10 mouse cellular contexts compared by ENCODE assay signal in genomic region chr2:115854828-115855311, GRCm38 (mm10).
DNase-seq lines count a peak whose midpoint lies in the region; ATAC-seq and TF ChIP-seq lines count a peak whose summit lies in the region.
"Had no signal": no experiment of that assay in that cellular context is flagged by ENCODE, and none has a peak within 500 bp of the region (broad histone marks: within the 10 kb centered on the region; RNA-seq: fewer than 3 reads in every experiment).

No protein-coding gene starts in this region.

- no peaks in the 10 kb centered on the region for H3K9me3 ChIP-seq in heart, embryonic 10.5 days
- no peaks in the 10 kb centered on the region for H3K9me3 ChIP-seq in hindbrain, postnatal 0 days (ENCODE audit: low read length)
- no peaks in the 10 kb centered on the region for H3K9me3 ChIP-seq in midbrain, embryonic 14.5 days (ENCODE audit: control insufficient read depth, low read length)
- H3K9me3 ChIP-seq: liver, embryonic 15.5 days had no signal

- H3K9ac ChIP-seq in hindbrain, postnatal 0 days (replicated peaks; ENCODE audit: low read length), result no peak overlapping the region; the same call in 1 of the 2 replicates
- no peak overlapping the region for H3K9ac ChIP-seq in midbrain, embryonic 14.5 days (replicated peaks; ENCODE audit: low read length)
- H3K9ac ChIP-seq: liver, embryonic 15.5 days had no signal

- WGBS in heart, embryonic 10.5 days, result 2% methylated on average over 25 of the region's 25 CpGs
- WGBS in hindbrain, postnatal 0 days, result 6% methylated on average over 25 of the region's 25 CpGs
- 1% methylated on average over 25 of the region's 25 CpGs for WGBS in midbrain, embryonic 14.5 days

- H3K4me2 ChIP-seq in hindbrain, postnatal 0 days (ENCODE audit: low read depth, low read length), result peak overlapping the region; percentile 49
- H3K4me2 ChIP-seq in midbrain, embryonic 14.5 days (ENCODE audit: low read length), result peak overlapping the region; percentile 56

- H3K27me3 ChIP-seq in heart, embryonic 10.5 days (ENCODE audit: insufficient read depth, poor library complexity, severe bottlenecking), result peaks cover 32% of the 10 kb centered on the region
- H3K27me3 ChIP-seq in hindbrain, postnatal 0 days (ENCODE audit: insufficient read depth, low read length), result peaks cover 20% of the 10 kb centered on the region
- H3K27me3 ChIP-seq in midbrain, embryonic 14.5 days (ENCODE audit: control insufficient read depth, insufficient read depth, low read length), result peaks cover 34% of the 10 kb centered on the region; the same call in 1 of the 2 replicates
- H3K27me3 ChIP-seq: CH12.LX had no signal

- ATAC-seq in hindbrain, postnatal 0 days, result no peak
- ATAC-seq in midbrain, embryonic 14.5 days (ENCODE audit: low FRiP score, low TSS enrichment), result no peak

- H3K4me1 ChIP-seq in heart, embryonic 10.5 days, result peaks cover 40% of the 10 kb centered on the region
- H3K4me1 ChIP-seq in hindbrain, postnatal 0 days (ENCODE audit: insufficient read depth, low read length), result no peaks in the 10 kb centered on the region
- H3K4me1 ChIP-seq in midbrain, embryonic 14.5 days (ENCODE audit: control insufficient read depth, insufficient read depth, low read length), result peaks cover 21% of the 10 kb centered on the region
- H3K4me1 ChIP-seq: liver, embryonic 15.5 days had no signal

- peak overlapping the region; percentile 58 for H3K4me3 ChIP-seq in heart, embryonic 10.5 days
- peak overlapping the region; percentile 7; the same call in 1 of the 2 replicates for H3K4me3 ChIP-seq in hindbrain, postnatal 0 days (ENCODE audit: low read length)
- H3K4me3 ChIP-seq in midbrain, embryonic 14.5 days (replicated peaks; ENCODE audit: low read depth, low read length), result peak overlapping the region; percentile 11; the same call in 1 of the 2 replicates
- H3K4me3 ChIP-seq: liver, embryonic 15.5 days had no signal

- TF ChIP-seq CTCF in hindbrain, postnatal 0 days (IDR thresholded peaks at IDR 0.05; ENCODE audit: low read depth), result no peak

- peak overlapping the region; percentile 77 for H3K27ac ChIP-seq in heart, embryonic 10.5 days
- H3K27ac ChIP-seq in hindbrain, postnatal 0 days, result peak overlapping the region; percentile 48; the same call in 1 of the 2 replicates
- H3K27ac ChIP-seq in midbrain, embryonic 14.5 days (replicated peaks; ENCODE audit: low read depth, low read length), result peak overlapping the region; percentile 28; the same call in 1 of the 2 replicates
- H3K27ac ChIP-seq: liver, embryonic 15.5 days had no signal

- DNase-seq in heart, embryonic 10.5 days (ENCODE audit: low spot score), result no peak
- no peak for DNase-seq in heart, adult 8-10 months (ENCODE audit: low spot score)
- DNase-seq in brain, embryonic 18.5 days (ENCODE audit: low read depth, low spot score), result peak; percentile 16
- peak; percentile 58 for DNase-seq in hindbrain, postnatal 0 days (ENCODE audit: low spot score)
- DNase-seq in midbrain, embryonic 14.5 days, result peak; percentile 59
- DNase-seq in urinary bladder, postnatal 4 days (ENCODE audit: low spot score in 2 of 2), result no peak
- DNase-seq in frontal cortex, postnatal 10 days (ENCODE audit: low spot score in 2 of 2), result no peak
- no peak for DNase-seq in thymus, postnatal 36 days

- no peaks in the 10 kb centered on the region for H3K36me3 ChIP-seq in heart, embryonic 10.5 days
- H3K36me3 ChIP-seq in hindbrain, postnatal 0 days (ENCODE audit: insufficient read depth, low read length), result no peaks in the 10 kb centered on the region
- no peaks in the 10 kb centered on the region for H3K36me3 ChIP-seq in midbrain, embryonic 14.5 days (ENCODE audit: control insufficient read depth, insufficient read depth, low read length)
- H3K36me3 ChIP-seq: liver, embryonic 15.5 days had no signal

Comparison
In these comparisons a context has a peak if more than half of its experiments do, and no peak if none do; other contexts are left out.
1. DNase-seq: peak in brain, embryonic 18.5 days (single experiment), hindbrain, postnatal 0 days (single experiment) and midbrain, embryonic 14.5 days (single experiment); none in heart, embryonic 10.5 days (single experiment), heart, adult 8-10 months (single experiment), urinary bladder, postnatal 4 days (0 of 2), frontal cortex, postnatal 10 days (0 of 2) and thymus, postnatal 36 days (0 of 2).
2. H3K4me3 ChIP-seq: peak in every context shown above with its lines; median percentile 58 in heart, embryonic 10.5 days; 11 in midbrain, embryonic 14.5 days; 7 in hindbrain, postnatal 0 days.
3. Peak in every context shown above with its lines, with median percentiles within 50 percentile points of each other: H3K27ac ChIP-seq.